Mouse (Mus musculus): ENCODE measurements around the gene Stum.

DNA sequence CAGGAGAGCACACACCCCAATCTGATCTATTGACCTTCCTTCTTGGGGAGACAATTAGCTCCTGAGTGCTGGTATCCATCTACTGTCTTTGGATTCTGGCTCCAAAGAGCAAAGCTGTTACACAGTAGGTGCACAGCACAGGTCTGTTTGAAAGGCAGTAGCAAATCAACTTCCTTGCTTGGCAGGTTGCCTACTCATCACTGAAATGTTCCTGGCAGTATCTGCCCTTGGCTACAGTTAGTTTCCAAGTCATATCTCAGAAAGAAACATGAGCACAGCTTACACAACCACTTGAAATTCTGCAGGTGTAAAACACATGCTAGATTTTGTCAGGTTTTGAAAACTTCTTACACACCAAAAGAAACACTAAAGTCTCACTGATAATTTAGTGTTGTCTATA, 9.7 kb downstream of the Stum start:
- no peak for TF ChIP-seq CTCF (IDR thresholded peaks at IDR 0.05; ENCODE audit: low read depth, low read length)
- TF ChIP-seq POLR2A (IDR thresholded peaks at IDR 0.05; ENCODE audit: extremely low read depth, insufficient read depth, low read length) = no peak
